Mouse (Mus musculus): ENCODE measurements around the gene Zfp423.

Gene Zfp423

DNA sequence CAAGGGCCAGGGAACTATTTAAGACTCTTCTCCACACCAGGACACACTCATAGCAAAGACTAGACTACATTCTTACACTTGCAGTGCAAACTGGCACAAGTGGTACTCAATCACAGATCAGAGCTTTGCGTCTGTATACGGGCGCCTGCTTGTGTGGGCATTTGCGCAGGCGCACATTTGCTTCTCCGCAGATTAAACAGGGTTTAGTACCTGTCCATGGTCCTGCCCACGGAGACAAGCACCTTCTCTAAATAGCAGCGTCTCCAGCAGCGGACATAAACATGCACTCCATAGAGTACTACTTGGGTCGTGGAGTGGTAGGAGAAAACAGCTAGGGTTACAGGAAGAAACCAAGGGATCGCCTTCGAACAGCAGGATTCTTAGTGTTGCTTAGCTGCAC lies 259.1 kb downstream of the Zfp423 start:
- peak; percentile 66 for DNase-seq (ENCODE audit: low spot score)

DNA sequence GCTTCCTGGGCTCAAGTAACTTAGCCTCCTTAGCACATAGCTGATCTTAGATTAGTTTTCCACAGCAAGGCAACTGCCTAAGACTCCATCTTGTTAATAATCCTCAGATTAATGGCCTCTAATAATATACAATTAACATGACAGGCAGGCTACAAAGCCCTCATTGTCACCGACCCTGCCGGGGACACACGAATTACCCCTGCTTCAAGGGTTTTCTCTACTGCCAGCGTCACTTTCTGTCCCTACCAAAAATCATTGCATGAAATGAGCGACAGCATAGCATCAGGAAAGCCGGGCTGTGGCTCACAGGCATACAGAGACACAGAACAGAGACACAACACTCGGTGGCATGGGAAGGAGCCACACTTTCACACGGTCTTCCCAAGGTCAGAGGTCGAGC lies 262.3 kb downstream of the Zfp423 start:
- no peak for DNase-seq (ENCODE audit: low spot score)

DNA sequence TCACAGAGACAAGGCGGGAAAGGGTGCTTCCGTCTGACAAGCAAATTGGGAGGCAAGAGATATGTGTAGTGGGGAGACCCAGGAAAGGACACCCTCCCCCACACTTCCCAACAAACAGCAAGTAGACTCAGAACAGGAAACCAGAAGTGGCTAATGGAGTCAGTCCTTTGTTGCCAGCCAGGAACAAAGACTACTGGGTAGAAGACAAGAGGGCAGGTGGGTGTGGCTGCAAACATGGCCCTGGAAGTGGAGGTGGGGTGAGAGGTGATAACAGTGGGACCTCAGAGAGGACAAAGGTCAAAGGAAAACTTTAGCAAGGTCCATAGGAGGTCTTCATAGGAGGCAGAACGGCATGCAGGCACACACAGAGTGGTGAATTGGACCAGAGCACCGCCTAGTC lies 265.7 kb downstream of the Zfp423 start:
- no peak for DNase-seq (ENCODE audit: low spot score)

DNA sequence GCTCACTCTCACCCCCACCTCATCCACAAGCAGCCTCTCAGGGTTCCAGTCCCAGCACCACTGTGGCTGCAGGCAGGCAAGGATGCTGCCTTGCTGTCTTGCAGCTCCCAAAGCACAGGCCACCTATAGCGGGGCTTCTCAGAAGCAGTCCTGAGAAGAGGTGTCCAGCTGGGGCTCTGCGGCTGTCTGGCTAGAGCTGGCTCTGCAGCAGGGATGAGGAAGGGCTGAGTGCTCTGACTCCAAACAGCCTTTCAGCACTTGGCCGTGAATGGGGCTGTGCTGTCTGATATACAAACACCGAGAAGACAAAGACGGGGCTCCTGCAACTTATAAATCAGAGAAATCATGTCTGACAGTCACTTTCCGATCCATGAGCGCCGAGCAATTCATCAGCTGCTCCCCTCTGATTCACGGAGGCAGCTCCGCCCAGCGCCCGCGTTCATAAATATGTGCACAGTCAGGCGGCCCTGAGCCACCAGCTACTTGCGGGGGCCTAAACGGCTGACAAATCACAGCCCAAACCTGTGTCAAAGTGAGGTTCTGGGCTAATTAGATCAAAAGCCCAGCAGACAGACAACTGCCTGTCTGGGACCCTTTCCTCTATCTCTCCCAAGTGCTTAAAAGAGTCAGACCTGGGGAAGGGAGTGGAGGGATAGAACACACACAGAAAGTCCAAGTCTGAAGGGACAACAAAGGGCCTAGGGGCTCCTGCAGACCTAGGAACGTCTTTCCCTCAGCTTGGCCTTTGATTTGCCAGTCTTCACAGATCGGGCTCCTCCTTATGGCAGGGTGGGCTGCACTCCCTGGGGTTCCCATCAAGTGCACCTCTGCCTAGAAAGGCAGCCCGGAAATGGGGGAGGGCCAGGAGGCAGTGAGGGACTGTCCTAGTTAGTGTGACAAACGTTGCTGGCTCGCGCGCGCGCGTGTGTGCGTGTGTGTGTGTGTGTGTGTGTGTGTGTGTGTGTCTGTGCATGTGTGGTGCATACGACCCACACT lies 269.0 kb downstream of the Zfp423 start:
- DNase-seq (ENCODE audit: low spot score) = peak; percentile 49

DNA sequence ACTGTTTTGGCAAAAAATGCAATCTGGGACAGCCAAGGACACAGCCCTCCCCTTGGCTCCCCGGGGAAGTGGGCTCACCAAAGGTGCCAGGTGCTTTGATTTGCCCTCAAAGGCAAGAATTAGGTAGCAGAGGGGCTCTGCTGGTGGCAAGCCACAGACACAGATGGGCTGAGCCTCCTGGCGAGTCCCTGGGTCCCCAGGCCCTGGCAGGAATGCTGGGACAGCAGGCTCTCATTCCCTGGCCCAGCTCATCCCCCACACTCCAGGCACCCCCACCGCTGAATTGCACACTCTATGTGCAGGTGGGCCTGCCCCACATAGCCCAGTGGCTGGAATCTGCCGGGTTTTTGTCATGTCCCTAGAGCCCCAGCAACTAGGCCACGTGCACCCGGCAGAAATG lies 270.2 kb downstream of the Zfp423 start:
- no peak for DNase-seq (ENCODE audit: low spot score)

DNA sequence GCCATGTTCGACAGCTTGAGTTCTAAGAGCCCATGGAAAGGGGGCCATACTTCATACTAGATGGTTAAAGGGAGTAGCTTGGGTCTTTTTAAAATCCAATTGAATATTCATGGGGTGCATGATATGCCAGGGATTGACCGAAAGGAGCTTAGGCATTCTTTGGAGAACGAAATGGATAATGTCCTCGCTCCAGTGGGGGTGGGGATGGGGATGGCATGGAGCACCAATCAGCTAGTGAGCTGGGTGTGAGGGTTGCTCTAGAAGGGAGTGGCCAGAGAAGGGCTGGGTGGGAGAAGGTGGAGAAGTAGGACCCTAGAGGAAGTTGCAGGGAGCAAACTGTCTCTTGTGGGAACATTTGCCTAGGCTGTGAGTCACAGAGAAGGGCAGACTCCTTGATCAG lies 271.0 kb downstream of the Zfp423 start:
- DNase-seq (ENCODE audit: low spot score) = no peak

DNA sequence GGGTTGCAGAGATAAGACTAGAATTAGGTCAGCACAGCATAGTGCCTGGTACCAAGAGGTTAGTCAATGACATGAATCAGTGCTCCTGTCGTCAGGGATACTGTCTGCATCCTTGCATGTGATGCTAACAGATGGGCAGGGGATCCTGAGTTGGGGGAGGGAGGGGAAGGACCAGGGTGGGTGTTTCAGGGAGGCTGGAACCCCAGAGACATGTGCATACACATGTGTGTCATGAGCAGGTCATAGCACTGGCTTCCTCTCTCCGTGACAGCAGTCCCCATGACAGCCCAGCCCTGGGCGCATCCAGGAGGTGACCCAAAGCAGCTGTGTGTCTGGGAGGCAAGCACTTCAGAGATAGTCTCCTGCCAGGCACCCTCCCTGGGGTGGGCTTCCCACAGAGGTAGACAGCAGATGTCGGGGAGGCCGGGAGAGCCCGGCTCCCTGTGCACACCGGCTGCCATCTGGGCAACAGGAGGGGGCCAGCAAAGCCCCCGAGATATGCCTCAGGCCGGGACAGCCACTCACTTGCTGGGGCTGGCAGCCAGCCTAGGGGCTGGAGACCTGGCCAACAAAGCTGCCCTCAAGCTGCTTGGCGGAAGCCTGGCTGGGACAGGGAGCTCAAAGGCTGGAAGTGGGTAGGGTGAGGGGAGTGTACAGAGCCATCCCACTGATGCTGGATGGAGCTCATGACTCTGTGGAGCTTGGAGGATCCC lies 272.3 kb downstream of the Zfp423 start:
- DNase-seq (ENCODE audit: low spot score) = no peak

DNA sequence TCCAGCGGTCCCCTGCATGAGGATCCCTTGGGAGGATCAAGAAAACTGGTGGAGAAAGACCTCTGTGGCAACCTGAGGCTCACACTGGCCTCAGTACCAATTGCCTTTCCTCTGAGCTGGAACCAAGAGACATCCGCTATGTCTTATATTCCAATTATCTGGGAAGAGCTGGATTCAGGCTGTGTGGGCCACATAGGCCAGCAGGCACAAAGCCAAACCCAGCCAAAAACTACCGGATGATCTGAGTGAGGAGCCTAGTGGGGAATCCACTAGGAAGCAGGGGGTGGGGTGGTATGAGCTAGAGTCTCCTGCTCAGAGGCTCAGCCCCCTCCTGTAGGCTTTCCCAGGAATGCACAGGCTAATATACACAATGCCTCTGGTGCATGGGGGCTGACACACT lies 273.4 kb downstream of the Zfp423 start:
- DNase-seq (ENCODE audit: low spot score) = no peak

DNA sequence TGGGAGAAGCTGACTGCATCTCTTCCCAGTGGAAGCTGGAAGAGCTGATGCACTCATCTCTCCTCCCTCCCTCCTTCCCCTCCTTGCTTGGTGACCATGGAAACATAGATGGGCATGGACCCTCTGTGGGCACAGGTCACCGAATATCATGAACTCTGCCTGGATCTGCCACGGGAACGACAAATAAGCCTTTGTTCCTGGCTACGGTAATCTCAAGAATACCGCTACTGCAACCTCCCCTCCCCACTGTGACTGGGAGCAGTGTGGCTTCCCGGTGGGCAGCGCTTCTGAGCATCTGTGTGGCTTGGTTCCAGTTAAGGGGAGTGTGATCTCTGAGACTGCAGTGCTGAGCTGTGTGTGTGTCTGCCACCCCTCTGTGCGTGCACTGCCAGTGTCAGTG lies 274.0 kb downstream of the Zfp423 start:
- peak; percentile 18 for DNase-seq (ENCODE audit: low spot score)

DNA sequence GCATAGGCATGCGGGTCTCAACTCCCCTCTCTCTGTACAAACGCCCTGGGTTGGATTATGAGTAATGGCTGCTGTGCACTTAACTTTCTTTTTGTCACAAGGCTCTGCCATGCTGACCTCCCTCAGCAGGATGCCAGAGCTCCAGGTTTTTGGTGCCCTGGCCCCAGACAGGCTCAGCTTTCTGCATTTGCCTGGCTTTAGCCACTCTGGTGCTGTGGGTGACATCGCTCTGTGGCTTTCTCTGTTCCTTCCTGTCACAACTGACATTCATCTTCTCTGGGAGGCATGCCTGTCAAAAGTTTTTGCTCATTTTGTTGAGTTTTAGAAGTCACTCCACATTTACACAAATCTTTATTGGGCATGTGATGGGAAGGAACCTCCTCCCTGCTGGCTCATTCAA lies 277.3 kb downstream of the Zfp423 start:
- no peak for DNase-seq (ENCODE audit: low spot score)

DNA sequence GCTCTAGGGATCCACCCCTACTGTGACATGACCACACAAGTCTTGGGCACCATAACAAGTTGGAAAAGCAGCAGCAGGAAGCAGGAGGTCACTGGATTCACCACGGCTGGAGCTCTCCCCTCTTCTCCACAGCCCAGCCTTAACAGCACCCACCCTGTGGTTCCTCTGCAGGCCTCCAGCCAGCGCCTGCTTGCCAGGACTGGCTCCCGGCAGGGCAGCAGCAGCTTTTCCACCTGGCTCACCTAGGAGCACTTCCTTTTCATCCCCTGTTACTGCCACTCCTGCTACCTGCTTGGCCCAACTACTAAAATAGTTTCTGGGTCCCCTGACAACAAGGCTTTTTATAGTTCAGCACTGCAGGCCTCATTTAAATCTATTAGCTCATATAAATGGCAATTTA lies 279.4 kb downstream of the Zfp423 start:
- no peak for DNase-seq (ENCODE audit: low spot score)

DNA sequence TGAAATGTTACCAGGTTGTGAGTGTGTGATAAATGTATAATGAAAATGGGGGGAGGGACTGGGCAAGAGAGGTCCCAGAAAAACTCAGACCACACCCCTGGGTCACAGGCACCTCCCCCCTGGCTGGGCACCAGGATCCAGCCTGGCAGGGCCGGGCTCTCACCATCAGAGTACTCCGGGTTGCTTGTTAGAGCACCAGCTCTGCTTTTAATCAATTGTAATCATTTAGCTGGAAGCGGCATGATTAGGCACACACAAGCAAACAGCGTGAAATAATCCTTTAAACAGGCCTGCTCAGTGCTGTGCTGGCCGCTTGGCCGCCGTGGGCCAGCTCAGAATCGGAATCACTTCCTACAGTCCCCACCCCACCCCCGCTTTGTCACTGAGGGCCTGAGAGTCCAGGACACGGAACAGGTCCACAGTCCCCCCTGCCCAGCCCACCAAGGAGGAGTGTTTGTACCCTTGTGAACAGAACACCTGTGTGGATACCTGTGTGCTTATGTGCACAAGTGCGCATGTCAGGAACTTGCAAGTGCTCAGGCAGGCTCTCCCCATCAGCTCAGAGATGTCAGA lies 279.9 kb downstream of the Zfp423 start:
- no peak for DNase-seq (ENCODE audit: low spot score)

DNA sequence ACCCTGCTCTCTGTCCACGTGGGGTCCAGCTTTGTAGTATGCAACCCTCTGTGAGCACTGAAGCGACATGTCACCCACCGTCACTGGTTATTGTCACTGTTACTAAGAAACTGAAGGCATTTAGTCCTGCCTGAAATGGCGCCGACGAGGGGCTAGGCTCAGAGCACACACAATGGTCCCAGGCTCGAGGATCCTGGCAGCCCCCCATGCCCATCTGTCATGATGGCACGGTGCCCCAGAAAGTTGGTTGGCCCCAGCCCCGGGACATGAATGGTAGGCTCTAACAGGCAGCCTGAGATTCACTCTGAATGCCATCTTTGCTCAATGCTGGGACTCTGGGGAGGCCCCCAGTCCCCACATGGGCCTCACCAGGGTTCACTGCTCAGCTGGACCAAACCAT lies 284.0 kb downstream of the Zfp423 start:
- DNase-seq (ENCODE audit: low spot score) = no peak

DNA sequence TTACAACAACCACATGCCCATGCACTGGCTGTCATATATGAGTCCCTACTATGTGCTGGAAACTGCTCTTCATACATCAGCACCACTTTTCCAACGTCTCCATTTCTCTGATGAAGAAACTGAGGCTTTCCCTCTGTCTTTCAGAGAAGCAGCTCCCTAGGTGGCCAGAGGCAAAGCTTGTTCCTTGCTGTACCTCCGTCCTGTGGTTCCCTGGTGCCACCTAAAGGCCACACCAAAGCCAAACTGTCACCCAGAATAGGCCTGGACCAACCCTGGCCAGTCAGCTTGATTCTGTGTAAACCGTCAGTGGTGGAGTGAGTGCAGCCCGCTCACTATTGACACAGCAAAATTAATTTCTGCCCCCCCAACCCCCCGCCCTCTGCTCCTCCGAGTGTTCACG lies 285.2 kb downstream of the Zfp423 start:
- no peak for DNase-seq (ENCODE audit: low spot score)

DNA sequence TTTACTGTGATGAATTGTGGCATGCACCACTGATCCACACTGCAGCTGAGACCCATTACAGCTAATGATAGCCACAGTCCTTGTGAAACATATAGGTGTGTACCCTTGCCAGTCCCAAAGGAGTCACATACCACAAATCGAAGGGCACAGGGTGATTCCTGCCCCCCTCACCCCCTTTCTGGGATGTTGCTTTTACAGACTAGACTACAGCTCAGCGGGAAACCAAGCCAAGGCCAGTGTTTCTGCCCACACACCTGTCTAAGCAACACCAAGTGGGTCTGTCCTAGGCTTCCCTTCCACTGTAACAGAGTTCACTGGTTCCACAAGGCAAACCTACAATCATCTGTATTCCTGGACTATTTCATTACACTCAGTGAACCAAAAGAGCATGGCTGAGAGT lies 287.2 kb downstream of the Zfp423 start:
- DNase-seq (ENCODE audit: low spot score) = no peak

DNA sequence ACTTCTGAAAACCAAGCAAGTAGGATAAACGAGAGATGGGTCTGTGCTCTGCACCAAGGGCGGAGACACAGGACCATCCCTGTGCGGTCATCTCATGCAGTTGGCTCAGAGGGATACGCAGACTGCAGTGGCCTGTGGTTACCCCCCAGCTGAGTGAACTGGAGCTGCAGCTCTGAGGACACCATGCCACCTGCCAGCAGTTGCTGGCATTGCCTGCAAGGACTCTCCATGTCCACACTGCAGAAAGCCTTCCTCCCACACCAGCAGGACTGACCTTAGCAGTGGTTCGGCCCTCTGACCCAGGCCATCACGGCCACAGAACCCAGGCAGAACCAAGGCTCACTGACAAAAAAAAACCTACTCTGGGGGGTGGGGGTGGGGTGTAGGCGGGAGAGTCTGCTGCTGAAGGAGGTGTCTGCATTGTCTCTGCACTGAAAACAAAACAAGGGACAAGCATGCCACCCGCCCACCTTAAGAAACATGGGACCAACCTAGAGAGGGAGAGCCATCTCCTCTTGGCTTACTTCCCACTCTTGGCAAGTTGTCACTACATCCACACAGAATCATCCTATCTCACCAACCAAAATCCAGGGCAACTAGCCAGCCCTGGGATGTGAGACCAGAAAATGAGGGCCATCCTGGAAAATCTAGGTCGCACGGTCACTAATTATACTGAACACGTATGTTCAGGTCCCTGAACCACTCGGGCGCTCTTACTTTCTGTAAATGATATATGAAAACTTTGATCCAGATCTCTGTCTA lies 288.0 kb downstream of the Zfp423 start:
- no peak for DNase-seq (ENCODE audit: low spot score)

DNA sequence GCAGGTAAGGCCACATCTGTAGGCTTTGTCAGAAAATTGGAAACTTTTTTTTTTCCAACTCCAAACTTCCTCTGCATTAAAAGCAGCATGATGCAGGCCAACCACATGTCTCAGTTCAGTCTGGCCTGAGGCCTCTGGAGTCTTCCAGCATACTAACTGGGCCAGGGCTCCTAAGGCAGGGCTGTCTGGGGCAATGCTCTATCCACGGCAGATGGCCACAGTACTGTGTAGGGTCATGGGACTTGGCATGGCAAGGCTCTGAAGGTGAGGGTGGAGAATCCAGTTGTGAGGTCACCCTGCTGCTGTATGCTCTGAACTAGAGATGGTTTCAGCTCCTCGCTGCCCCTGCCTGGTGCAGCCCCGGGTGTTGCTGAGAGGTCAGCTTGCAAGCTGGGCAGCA lies 289.2 kb downstream of the Zfp423 start:
- no peak for DNase-seq (ENCODE audit: low spot score)

DNA sequence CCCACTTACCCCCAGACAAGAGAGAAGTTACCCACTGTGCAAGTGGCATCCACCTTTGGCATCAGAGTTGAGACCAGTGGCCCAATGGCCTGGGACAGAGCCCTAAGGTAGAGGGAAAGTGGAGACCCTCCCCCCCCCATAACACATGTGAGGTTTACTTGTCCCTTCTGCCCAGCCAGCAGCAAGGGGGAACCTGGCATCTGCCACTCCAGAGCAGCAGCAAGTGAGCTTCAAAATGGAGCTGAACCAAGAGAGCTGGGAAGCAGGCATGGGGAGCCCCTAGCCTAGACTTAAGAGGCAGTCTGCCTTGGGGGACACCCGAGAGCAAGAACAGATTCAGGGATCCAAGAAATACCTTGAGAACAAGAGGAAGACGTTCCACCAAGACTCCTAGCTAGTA lies 290.7 kb downstream of the Zfp423 start:
- DNase-seq (ENCODE audit: low spot score) = no peak

DNA sequence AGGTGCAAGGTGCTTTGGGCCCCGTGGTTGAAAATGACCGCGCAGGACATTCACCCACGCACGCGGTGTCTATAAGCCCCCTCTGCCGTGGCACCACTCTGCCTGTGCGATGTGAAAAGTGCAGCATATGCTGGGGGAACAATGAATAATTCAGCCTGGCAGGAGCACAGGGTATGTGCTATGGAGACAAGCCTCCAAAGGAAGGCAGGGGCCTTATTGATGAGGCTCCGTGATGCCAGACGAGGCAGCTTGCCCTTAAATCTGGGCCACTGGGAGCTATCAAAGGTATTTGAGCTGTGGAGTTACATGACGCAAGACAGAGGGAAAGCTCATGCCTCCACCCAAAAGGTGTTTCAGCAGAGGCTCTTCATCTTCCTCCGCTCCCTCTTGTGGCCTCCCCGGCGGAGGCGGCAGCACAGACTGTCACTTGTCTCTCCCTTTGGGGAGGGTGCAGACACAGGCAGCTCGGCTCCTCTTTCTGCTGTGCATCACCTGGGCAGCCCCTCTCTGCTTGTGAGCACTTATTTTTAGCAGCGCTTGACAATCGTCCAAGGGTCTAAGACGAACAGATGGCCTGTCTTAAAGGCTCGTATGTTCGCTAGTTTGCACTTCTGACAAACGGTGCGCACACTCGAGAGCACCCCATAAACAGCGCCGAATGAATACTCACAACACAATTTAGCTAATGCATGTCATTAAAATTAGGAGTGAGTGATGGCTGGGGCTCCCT lies 291.3 kb downstream of the Zfp423 start:
- DNase-seq (ENCODE audit: low spot score) = no peak

DNA sequence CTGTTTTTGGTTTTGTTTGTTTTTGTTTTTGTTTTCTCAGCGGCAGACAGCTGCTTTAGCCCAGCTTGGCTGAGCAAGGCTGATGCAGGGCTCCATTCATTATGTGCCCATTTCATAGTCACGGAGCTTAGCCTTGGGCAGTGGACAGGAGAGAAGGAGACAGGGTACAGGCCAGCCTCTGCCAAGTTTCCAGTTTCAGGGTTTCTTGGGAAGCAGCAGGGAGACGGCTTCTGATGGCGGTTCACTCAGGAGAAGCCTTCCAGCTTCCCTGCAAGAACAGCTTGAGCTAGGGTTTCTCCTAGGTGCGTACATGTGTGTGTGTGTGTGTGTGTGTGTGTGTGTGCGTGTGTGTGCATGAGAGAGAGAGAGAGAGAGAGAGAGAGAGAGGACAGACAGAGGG lies 292.1 kb downstream of the Zfp423 start:
- DNase-seq (ENCODE audit: low spot score) = no peak

DNA sequence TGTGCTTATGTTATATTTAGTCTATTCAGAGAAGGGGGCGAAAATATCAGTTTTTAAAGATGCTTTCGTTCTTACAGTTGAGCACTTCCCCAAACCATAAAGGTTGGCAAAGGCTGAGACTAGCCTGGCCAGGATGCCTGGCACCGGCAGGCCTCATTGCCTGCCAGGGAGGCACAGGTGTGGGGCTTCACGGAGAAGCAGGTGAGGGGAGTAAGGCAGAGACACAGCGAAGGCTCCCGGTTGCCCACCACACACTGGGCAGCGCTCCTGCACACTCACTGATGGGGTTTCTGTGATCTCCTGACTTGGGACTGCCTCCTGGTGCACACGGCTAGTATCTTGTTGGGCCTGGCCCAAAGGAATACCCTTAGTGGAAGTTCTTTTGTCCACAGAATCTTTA lies 294.1 kb downstream of the Zfp423 start:
- no peak for DNase-seq (ENCODE audit: low spot score)

DNA sequence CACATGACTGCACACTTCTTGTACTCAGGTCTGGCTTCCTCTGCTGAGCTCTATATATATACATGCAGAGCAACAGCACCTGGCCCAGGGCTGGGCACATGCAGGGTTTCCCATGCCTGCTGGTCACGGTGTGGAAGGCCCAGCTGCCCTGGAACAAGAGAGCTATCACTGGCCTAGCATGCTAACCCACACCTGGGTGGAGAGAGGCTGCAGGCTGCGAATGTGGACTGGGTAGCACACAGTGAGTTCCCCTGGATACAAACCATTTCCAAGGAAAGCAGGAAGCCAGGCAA lies 295.2 kb downstream of the Zfp423 start:
- DNase-seq (ENCODE audit: low spot score) = no peak

All from embryo, embryonic 10 days (tissue).